In the genomic region with DNA sequence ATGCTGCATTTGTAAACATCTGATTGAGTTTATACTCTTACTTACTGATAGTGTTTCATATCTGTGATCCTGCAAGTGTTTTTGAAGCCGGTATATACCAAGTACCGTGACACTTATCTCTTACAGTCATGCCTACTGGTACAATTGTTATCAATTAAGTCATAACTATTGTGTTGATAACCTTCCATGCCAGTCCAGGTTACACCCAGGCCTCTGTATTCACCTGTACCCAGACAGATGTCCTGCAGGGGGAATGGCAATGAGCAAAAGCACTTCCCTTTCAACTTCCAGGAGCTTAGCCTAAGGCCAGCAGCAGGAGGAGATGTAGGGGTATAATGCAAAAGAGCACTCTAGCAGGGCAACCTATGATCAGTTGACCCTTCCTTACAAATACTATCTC, we compare ENCODE assay signal across 22 mouse cellular contexts.
DNase-seq lines count a peak whose midpoint lies in the region; ATAC-seq and TF ChIP-seq lines count a peak whose summit lies in the region.
"Had no signal": no experiment of that assay in that cellular context is flagged by ENCODE, and none has a peak within 500 bp of the region (broad histone marks: within the 10 kb centered on the region; RNA-seq: fewer than 3 reads in every experiment).

No protein-coding gene starts in this region.

- TF ChIP-seq EP300 in heart, postnatal 0 days (IDR thresholded peaks at IDR 0.05; ENCODE audit: low read depth): no peak

- no peak for DNase-seq in heart, postnatal 0 days (ENCODE audit: low spot score)
- peak; percentile 52 for DNase-seq in intestine, embryonic 14.5 days (ENCODE audit: low spot score)
- no peak for DNase-seq in layer of hippocampus, postnatal 25 days (ENCODE audit: extremely low spot score in 1 of 2, low spot score in 1 of 2)
- DNase-seq in urinary bladder, postnatal 36 days (ENCODE audit: low spot score in 2 of 2): no peak
- DNase-seq: adrenal gland, adult 8-10 months; B cell, adult 2 months; kidney, postnatal 4 days; layer of hippocampus, adult 9-11 months; liver, embryonic 13.5 days; lung, adult 2 months; midbrain, embryonic 14.5 days had no signal

- TF ChIP-seq CTCF in heart, postnatal 0 days (IDR thresholded peaks at IDR 0.05; ENCODE audit: low read depth): 0 out of 2 replicates have a peak, but pooled peaks have one; percentile 9
- peak; percentile 39 for TF ChIP-seq CTCF in intestine, postnatal 0 days (IDR thresholded peaks at IDR 0.05; ENCODE audit: low read depth)

- 45% methylated on average over 2 of the region's 2 CpGs for WGBS in heart, postnatal 0 days
- WGBS in heart, embryonic 11.5 days (ENCODE audit: insufficient replicate concordance): 64% methylated on average over 2 of the region's 2 CpGs
- WGBS in intestine, embryonic 14.5 days: 73% methylated on average over 2 of the region's 2 CpGs
- WGBS in intestine, postnatal 0 days: 51% methylated on average over 2 of the region's 2 CpGs
- 67% methylated on average over 2 of the region's 2 CpGs for WGBS in stomach, embryonic 16.5 days

- H3K9me3 ChIP-seq in heart, postnatal 0 days (replicated peaks; ENCODE audit: control insufficient read depth, low read length): no peaks in the 10 kb centered on the region
- no peaks in the 10 kb centered on the region for H3K9me3 ChIP-seq in heart, embryonic 11.5 days (replicated peaks; ENCODE audit: control insufficient read depth, low read length)
- H3K9me3 ChIP-seq in intestine, embryonic 14.5 days (ENCODE audit: control insufficient read depth, low read length): no peaks in the 10 kb centered on the region
- H3K9me3 ChIP-seq in intestine, postnatal 0 days (ENCODE audit: control insufficient read depth): no peaks in the 10 kb centered on the region
- H3K9me3 ChIP-seq in stomach, embryonic 16.5 days (replicated peaks; ENCODE audit: control insufficient read depth, low read length): no peaks in the 10 kb centered on the region
- H3K9me3 ChIP-seq: embryonic facial prominence, embryonic 12.5 days; G1E; heart, embryonic 12.5 days; liver, embryonic 13.5 days; neural tube, embryonic 12.5 days had no signal

- ATAC-seq in heart, postnatal 0 days (ENCODE audit: insufficient read depth, low read depth): no peak
- no peak for ATAC-seq in heart, embryonic 11.5 days (replicated peaks; ENCODE audit: insufficient number of reproducible peaks, low FRiP score, low TSS enrichment)
- ATAC-seq in intestine, embryonic 14.5 days (replicated peaks; ENCODE audit: low FRiP score, low TSS enrichment, low read depth): no peak
- peak; percentile 38 for ATAC-seq in intestine, postnatal 0 days
- peak; percentile 61; the same call in 1 of the 2 replicates for ATAC-seq in stomach, embryonic 16.5 days (ENCODE audit: insufficient read depth, low FRiP score)
- ATAC-seq: inflammation-experienced regulatory T-cells, adult 6 months had no signal

- no peaks in the 10 kb centered on the region for H3K36me3 ChIP-seq in heart, postnatal 0 days (replicated peaks; ENCODE audit: control insufficient read depth, insufficient read depth, low read length)
- H3K36me3 ChIP-seq in heart, embryonic 11.5 days (ENCODE audit: control insufficient read depth, insufficient read depth, low read length): no peaks in the 10 kb centered on the region
- no peaks in the 10 kb centered on the region for H3K36me3 ChIP-seq in intestine, embryonic 14.5 days (ENCODE audit: control insufficient read depth, insufficient read depth, low read length)
- H3K36me3 ChIP-seq in intestine, postnatal 0 days (ENCODE audit: control insufficient read depth, insufficient read depth): no peaks in the 10 kb centered on the region
- H3K36me3 ChIP-seq in stomach, embryonic 16.5 days (ENCODE audit: control insufficient read depth, insufficient read depth, low read length): no peaks in the 10 kb centered on the region
- H3K36me3 ChIP-seq: embryonic facial prominence, embryonic 12.5 days; G1E; heart, embryonic 12.5 days; liver, embryonic 13.5 days; neural tube, embryonic 12.5 days had no signal

- H3K4me3 ChIP-seq in heart, postnatal 0 days (ENCODE audit: low read depth, low read length): no peak overlapping the region
- H3K4me3 ChIP-seq in heart, embryonic 11.5 days (ENCODE audit: low read depth, low read length): no peak overlapping the region
- no peak overlapping the region for H3K4me3 ChIP-seq in intestine, embryonic 14.5 days (ENCODE audit: low read depth, low read length)
- H3K4me3 ChIP-seq in intestine, postnatal 0 days (ENCODE audit: low read depth, low read length): no peak overlapping the region
- H3K4me3 ChIP-seq in stomach, embryonic 16.5 days (replicated peaks; ENCODE audit: low read length): no peak overlapping the region
- H3K4me3 ChIP-seq: embryonic facial prominence, embryonic 12.5 days; heart, embryonic 12.5 days; left cerebral cortex, adult 2 months; liver, embryonic 13.5 days; neural tube, embryonic 12.5 days had no signal

- no peaks in the 10 kb centered on the region for H3K27me3 ChIP-seq in heart, postnatal 0 days (ENCODE audit: control insufficient read depth, insufficient read depth, low read length)
- no peaks in the 10 kb centered on the region for H3K27me3 ChIP-seq in heart, embryonic 11.5 days (ENCODE audit: control insufficient read depth, insufficient read depth, low read length)
- H3K27me3 ChIP-seq in intestine, embryonic 14.5 days (replicated peaks; ENCODE audit: control insufficient read depth, insufficient read depth, low read length): no peaks in the 10 kb centered on the region
- no peaks in the 10 kb centered on the region for H3K27me3 ChIP-seq in intestine, postnatal 0 days (replicated peaks; ENCODE audit: control insufficient read depth, insufficient read depth, low read length)
- no peaks in the 10 kb centered on the region for H3K27me3 ChIP-seq in stomach, embryonic 16.5 days (ENCODE audit: control insufficient read depth, insufficient read depth, low read length)
- H3K27me3 ChIP-seq: CH12.LX; heart, embryonic 12.5 days; liver, embryonic 13.5 days; neural tube, embryonic 12.5 days had no signal

- peak overlapping the region; percentile 70 for H3K27ac ChIP-seq in heart, postnatal 0 days (ENCODE audit: low read depth)
- H3K27ac ChIP-seq in heart, embryonic 11.5 days (ENCODE audit: low read depth, low read length): no peak overlapping the region
- no peak overlapping the region for H3K27ac ChIP-seq in intestine, embryonic 14.5 days (ENCODE audit: low read depth)
- H3K27ac ChIP-seq in intestine, postnatal 0 days (ENCODE audit: low read depth, low read length): no peak overlapping the region
- 0 out of 2 replicates have a peak overlapping the region, but pooled peaks have one; percentile 22 for H3K27ac ChIP-seq in stomach, embryonic 16.5 days (ENCODE audit: low read length)
- H3K27ac ChIP-seq: embryonic facial prominence, embryonic 12.5 days; hindbrain, embryonic 14.5 days; left cerebral cortex, adult 2 months; liver, embryonic 13.5 days; neural tube, embryonic 12.5 days had no signal

- H3K4me1 ChIP-seq in heart, postnatal 0 days (ENCODE audit: control insufficient read depth, insufficient read depth): peaks cover 27% of the 10 kb centered on the region
- peaks cover 4% of the 10 kb centered on the region for H3K4me1 ChIP-seq in heart, embryonic 11.5 days (ENCODE audit: control insufficient read depth, insufficient read depth, low read length)
- H3K4me1 ChIP-seq in intestine, embryonic 14.5 days (replicated peaks; ENCODE audit: control insufficient read depth, insufficient read depth, low read length): peaks cover 5% of the 10 kb centered on the region; the same call in 1 of the 2 replicates
- no peaks in the 10 kb centered on the region for H3K4me1 ChIP-seq in intestine, postnatal 0 days (replicated peaks; ENCODE audit: control insufficient read depth, insufficient read depth, low read length)
- H3K4me1 ChIP-seq in stomach, embryonic 16.5 days (ENCODE audit: control insufficient read depth, insufficient read depth, low read length): peaks cover 3% of the 10 kb centered on the region

- no peak overlapping the region for H3K9ac ChIP-seq in heart, postnatal 0 days (replicated peaks; ENCODE audit: low read depth, low read length)
- no peak overlapping the region for H3K9ac ChIP-seq in heart, embryonic 11.5 days (ENCODE audit: low read depth, low read length)
- H3K9ac ChIP-seq in intestine, embryonic 14.5 days (ENCODE audit: low read length): no peak overlapping the region
- H3K9ac ChIP-seq in intestine, postnatal 0 days (ENCODE audit: low read depth, low read length): no peak overlapping the region
- no peak overlapping the region for H3K9ac ChIP-seq in stomach, embryonic 16.5 days (ENCODE audit: low read length)
- H3K9ac ChIP-seq: embryonic facial prominence, embryonic 12.5 days; heart, embryonic 12.5 days; hindbrain, embryonic 14.5 days; liver, embryonic 13.5 days; neural tube, embryonic 12.5 days had no signal

- H3K4me2 ChIP-seq in heart, postnatal 0 days (ENCODE audit: low read depth, low read length): no peak overlapping the region
- no peak overlapping the region for H3K4me2 ChIP-seq in heart, embryonic 11.5 days
- no peak overlapping the region for H3K4me2 ChIP-seq in intestine, embryonic 14.5 days (ENCODE audit: low read length)
- H3K4me2 ChIP-seq in intestine, postnatal 0 days (replicated peaks; ENCODE audit: low read depth): no peak overlapping the region
- H3K4me2 ChIP-seq in stomach, embryonic 16.5 days (ENCODE audit: low read depth, low read length): no peak overlapping the region
- H3K4me2 ChIP-seq: embryonic facial prominence, embryonic 12.5 days; heart, embryonic 12.5 days; hindbrain, embryonic 14.5 days; liver, embryonic 13.5 days; neural tube, embryonic 12.5 days had no signal

Comparison
In these comparisons a context has a peak if more than half of its experiments do, and no peak if none do; other contexts are left out.
1. ATAC-seq: peak in intestine, postnatal 0 days (single experiment) and stomach, embryonic 16.5 days (single experiment); none in heart, postnatal 0 days (single experiment), heart, embryonic 11.5 days (single experiment) and intestine, embryonic 14.5 days (single experiment).
2. H3K27ac ChIP-seq: peak in heart, postnatal 0 days (single experiment) and stomach, embryonic 16.5 days (single experiment); none in heart, embryonic 11.5 days (single experiment), intestine, embryonic 14.5 days (single experiment) and intestine, postnatal 0 days (single experiment).